Mouse (Mus musculus) T-helper 17 cell (primary cell): ENCODE measurements around the gene Ggt5.
"Not testable (repeated sequence)": the region's sequence is repeated elsewhere in the genome, so short reads cannot be mapped to it uniquely, and the experiment has no call there.

Source experiments
- in situ Hi-C, 2 experiments: fragments of 300-600 bp; cut with MboI, MseI; formaldehyde crosslinking; loops; 1 replicate in 1 of 2; 2 replicates in 1 of 2; pipeline ENCODE4 v1.15.1; 2025; ENCODE audit warnings: high pct_unique_total_duplicates in 2 of 2

Ggt5 gene

DNA sequence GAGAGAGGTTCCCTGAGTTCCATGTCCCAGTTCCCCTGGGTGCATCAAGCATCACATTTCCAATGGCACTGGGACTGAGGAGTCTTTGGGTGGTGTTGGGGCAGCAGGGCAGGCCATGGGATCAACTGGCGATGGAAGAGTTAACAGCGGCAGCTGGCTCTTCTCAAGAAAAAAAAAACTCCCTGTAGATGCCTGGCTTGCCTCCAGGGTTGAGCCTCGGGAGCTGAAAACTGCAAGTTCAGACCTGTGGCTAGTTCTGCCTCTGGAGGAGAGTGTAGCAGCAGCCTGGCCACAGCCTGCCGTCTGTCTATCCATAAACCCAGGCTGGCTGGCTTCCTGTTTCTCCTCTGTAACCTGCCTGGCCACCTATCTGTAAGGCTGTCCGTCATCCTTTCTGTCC lies at the start of gene Ggt5:
TSS of gene Ggt5 (plus strand) at position 212 of the 400 bp plus-strand sequence.
- in situ Hi-C loops = loop anchor here (5.0 to 10.0 kb wide), 4 partner anchors 43 to 1436 kb away; no protein-coding TSS in a partner anchor

GRCm38 (mm10) chr10:75547901-75548300 lies 41.2 kb upstream of the Ggt5 start:
- in situ Hi-C loops = no loop called here

GRCm38 (mm10) chr10:75548486-75548885 lies 40.7 kb upstream of the Ggt5 start:
- in situ Hi-C loops = no loop called here

DNA sequence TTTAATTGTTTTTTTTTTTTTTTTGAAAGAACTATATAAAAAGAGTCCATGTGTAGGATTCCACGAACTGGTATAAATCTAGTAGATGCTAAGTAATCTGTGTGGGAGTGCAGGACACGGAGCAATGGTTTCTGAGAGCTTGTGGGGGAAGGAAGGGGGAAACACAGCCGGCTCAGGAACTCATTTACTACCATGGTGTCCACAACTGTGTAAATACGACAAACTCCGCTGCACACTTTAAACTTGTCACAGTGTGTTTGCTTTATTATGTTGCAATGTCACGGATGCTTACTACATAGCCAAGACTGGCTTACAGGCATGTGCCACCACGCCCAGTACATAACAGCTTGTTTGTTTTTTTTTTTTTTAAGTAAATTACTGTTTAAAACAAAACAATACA lies 39.3 kb upstream of the Ggt5 start:
- in situ Hi-C loops = no loop called here

GRCm38 (mm10) chr10:75551175-75551574 lies 38.0 kb upstream of the Ggt5 start:
- in situ Hi-C loops = no loop called here

- in situ Hi-C loops = no loop called here
Measured at GRCm38 (mm10) chr10:75552106-75552505, 37.0 kb upstream of the Ggt5 start.

DNA sequence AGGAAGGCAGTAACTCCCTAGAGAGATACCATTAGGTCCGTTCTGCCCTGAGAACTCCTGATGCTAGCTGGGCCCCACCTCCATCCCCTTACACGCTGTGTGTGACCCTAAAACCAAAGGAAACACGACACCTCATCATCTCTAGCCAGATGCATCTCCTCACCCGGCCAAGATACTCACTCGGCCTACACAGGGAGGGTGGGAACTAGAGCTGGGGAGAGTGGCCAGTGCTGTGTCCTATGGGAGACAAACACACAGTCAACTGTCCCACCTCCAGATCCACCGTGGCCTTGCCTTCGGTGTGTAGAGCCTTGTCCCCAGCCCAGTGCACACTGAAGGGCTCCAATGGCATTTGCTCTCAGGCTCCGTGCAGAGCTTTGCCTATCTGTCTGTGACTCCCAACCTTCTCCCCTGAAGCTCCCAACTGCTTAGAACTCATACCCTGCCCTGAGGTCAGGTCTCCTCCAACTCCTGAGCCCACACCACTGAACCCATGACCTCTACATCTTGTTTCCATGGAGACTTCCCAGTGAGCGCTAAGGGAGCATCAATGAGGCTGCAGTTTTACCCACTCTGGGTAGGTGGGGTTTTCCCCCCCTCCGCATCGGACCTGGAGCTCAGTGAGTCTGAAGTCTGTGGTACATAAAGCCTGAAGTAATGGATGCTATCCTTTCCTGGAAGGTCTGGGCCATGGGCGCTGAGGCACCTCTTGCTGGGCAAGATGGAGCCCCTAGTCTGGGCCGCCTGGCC lies 36.3 kb upstream of the Ggt5 start:
- in situ Hi-C loops = no loop called here

DNA sequence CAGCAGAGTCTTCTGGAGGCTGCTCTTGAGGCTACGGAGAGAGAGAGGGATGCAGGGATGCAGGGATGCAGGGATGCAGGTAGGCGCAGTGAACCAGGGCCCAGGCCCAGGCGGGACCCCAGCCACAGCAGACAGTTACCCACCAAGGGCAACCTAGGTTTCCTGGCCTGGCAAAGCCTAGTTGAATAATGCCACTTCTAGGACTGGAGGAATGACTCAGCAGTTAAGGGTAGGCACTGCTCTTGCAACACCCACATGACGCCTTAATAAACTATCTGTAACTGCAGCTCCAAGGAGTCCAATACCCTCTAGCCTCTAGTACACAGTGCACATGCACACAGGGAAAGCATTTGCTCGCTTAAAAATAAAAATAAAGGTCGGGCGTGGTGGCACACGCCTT lies 35.0 kb upstream of the Ggt5 start:
- in situ Hi-C loops = no loop called here

DNA sequence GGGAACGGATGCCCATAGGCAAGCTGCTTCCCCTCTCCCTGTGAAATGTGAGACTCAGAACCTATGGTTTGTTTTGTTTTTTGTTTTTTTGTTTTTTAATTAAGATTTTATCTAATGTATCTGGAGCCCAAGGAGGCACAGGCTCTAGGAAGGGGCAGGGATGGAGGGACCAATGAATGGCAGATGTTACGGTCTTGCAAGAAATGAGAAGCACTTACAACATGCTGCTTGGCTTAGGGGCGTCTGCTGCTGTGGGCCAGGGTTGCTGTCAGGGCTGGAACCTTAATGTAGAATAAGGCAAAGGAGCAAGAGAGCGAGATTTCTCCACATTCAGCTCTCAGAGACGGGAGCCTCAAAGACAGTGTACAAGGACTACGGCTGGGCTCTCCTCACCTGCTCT lies 33.6 kb upstream of the Ggt5 start:
- in situ Hi-C loops = no loop called here

- in situ Hi-C loops = no loop called here
Measured at GRCm38 (mm10) chr10:75556026-75556425, 33.1 kb upstream of the Ggt5 start.

GRCm38 (mm10) chr10:75558515-75558914 lies 30.6 kb upstream of the Ggt5 start:
- in situ Hi-C loops = no loop called here

- in situ Hi-C loops = no loop called here
Measured at GRCm38 (mm10) chr10:75559041-75559675, 30.0 kb upstream of the Ggt5 start.

DNA sequence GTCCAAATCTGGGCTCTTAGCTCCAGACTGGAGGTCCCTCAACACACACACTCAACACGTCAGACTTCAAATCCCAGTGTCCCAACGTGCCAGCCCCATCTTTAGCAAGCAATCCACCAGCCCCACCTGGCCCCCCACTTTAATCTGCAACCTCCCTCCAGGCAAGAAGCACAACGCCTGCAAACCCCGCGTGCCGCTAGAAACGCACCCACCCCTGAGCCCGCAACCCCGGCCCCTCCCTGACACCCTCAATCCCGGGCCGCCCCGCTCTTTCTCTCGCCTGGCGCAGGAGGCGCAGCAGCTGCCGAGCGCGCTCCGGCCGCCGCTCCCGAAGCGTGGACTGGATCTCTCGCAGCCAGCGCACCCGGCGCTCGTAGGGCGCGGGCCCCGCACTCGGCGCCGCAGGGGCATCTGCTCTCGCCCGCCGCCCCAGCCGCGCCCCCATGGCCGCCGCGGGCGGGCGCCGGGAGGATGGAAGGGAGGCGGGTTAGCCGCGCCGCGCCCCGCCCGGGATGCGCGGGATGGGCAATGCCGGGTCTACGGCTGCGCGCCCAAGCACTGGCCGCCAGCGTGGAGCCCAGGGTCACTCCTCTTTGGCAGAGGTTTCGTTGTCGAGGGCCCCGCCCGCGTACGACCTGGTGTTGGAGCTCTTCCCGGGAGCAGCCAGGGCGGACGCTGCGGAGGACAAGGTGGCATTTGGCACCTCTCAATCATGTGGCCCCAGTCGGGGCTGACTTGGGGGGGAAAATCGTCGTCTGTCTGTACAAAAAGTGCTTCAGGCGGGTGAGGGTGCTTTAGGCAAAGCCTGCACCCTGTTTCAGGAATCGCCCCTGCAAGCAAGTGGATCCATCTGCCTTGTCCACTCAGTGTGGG lies 29.2 kb upstream of the Ggt5 start, which contains the start of gene Lrrc75b:
TSS of gene Lrrc75b (minus strand) at position 655 of the 873 bp plus-strand sequence.
- in situ Hi-C loops = no loop called here

DNA sequence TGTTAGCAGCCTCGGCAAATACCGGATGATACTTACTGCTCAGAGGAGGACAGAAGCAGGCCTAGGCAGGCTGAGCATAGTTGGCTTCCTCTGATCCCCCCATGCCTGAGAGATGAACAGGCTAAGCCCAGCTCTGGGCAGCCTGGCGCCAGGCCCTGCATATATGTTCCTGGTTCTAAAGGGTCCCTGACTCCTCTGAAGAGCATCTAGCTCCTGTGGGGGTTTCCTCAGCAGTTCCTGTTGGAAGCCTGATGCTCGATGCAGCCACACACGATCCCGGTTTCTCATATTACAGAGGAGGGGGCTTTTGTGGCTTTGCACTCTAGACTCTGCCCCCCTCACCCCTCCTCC lies 28.6 kb upstream of the Ggt5 start:
- in situ Hi-C loops = no loop called here

DNA sequence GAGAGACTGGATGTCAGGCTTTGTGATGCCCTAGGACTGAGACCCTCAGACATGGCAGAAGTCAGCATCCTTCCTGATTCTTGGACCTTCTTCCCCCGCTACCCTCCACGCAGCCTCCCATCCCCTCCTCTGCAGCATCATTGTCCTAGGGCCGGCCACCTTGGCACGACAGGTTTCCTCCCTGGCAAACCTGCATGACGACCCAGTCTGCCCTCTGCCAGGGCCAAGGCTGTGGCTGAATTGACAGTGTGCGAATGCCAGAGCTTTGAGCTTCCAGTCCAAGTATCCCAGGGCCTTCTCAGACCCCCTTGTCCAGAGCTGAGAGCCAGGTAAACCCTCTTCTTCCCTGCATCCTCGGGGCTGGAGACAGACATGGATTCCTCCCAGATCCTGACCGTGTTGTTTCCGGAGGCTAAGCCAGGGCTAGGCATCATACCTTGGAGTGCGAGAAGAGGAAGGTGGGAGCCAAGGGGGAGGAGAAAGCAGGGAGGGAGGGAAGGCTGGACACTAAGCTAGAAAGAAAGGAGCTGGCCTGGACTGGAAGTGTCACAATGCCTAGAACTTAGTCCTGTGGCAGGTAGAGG lies 28.0 kb upstream of the Ggt5 start, which contains the start of gene Ggt1:
TSS of gene Ggt1 (plus strand) at position 534 of the 584 bp plus-strand sequence.
- in situ Hi-C loops = no loop called here

GRCm38 (mm10) chr10:75562596-75562995 lies 26.5 kb upstream of the Ggt5 start:
- in situ Hi-C loops = no loop called here

DNA sequence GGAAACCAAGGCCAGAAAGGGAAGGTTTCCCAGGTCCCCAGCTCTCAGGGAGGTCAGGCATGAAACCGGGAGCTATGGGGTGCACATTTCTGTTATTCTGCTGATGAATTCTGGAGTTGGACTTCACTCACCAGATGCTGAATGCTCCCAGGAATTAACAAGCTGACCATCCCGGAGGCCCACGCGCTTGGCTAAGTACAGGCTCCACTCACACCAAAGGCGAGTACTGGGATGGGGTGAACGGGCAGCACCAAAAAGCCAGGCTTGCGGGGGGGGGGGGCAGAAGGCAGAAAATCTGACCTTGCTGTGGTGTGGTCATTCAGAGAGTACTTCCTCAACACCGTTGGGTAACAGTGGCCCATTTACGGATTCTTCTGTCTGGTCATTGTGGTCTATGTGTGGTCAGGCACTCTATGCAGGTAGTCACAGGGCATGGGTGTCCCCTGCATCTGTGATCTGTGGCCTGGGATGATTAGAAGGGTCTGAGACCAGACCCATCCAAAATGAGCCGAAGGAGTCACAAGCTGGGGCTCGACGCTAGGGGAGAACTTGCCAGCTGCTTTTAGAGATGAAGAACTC lies 24.4 kb upstream of the Ggt5 start:
- in situ Hi-C loops = no loop called here

GRCm38 (mm10) chr10:75565436-75565835 lies 23.7 kb upstream of the Ggt5 start:
- in situ Hi-C loops = no loop called here

GRCm38 (mm10) chr10:75565906-75566305 lies 23.2 kb upstream of the Ggt5 start:
- in situ Hi-C loops = no loop called here

DNA sequence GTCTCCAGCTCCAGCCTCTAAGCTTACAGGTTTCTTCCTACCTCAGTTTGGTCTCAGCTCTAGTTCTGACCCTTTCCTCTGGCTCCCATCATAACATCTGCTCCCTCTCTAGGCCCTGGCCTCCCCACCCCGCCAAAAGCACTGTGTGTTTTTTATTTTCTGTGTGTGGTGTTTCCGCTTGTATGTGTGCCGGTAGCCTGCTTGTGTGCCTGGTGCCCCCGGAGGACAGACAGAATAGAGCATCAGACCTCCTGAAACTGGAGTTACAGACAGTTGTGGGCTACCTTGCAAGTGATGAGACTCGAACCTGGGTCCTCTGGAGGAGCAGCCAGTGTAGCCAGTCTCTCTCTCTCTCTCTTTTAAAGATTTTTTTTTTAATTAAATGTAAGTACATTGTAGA lies 22.8 kb upstream of the Ggt5 start:
- in situ Hi-C loops = no loop called here

- in situ Hi-C loops = not testable (repeated sequence)
Measured at GRCm38 (mm10) chr10:75566765-75567164, 22.4 kb upstream of the Ggt5 start.
